8 mouse cellular contexts compared by ENCODE assay signal in the genomic region with DNA sequence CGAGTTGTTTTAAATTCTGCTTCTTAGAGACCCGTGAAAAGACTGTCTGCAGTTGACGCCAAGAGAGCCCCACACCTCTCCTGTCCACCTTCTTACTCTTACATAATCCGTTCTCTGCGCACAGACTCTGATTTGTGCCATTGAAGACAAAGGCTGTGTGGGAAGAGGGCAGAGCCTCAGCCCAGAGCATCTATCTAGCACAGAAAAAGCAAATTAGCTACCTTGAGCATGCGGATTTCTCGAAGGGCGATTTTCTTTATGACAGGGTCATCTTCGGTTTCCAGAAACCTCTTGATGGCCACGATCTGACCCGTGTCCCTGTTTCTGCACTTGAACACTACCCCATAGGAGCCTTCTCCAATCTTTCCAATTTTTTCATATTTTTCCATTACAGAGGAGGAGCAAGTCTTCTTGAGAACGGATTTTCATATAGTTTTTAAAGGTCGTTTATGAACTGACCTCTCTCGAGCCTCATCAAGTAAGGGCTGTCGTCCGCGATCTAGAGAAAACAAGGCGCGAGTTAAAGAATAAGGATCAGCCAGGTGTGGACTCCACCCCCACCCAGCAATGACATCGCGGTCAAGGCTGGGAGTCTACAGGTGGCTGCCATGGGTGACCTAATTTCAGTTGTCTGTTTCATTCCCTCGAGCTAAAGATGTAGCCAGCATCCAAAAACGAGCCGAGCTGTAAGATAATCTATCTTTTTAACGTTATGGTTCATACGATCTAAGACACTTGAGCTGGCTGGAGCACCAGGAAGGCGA. TPM values are rescaled to one million over a fixed set of nuclear protein-coding genes. Genes with fewer than 3 reads are reported as not detected.
DNase-seq lines count a peak whose midpoint lies in the region; ATAC-seq and TF ChIP-seq lines count a peak whose summit lies in the region.

No protein-coding gene starts in this region.

- H3K4me2 ChIP-seq in forebrain, embryonic 16.5 days (ENCODE audit: low read length) = peak overlapping the region; percentile 100
- H3K4me2 ChIP-seq in limb, embryonic 14.5 days (replicated peaks; ENCODE audit: low read depth, low read length, severe bottlenecking) = peak overlapping the region; percentile 99

- H3K36me3 ChIP-seq in forebrain, embryonic 16.5 days (ENCODE audit: control insufficient read depth, insufficient read depth) = no peaks in the 10 kb centered on the region
- no peaks in the 10 kb centered on the region for H3K36me3 ChIP-seq in limb, embryonic 14.5 days (ENCODE audit: control insufficient read depth, insufficient read depth, low read length)

- TF ChIP-seq POLR2A in limb, embryonic 14.5 days (IDR thresholded peaks at IDR 0.05; ENCODE audit: borderline replicate concordance, extremely low read depth, insufficient read depth, insufficient read length) = no peak

- H3K27ac ChIP-seq in forebrain, embryonic 16.5 days (ENCODE audit: low read length) = peak overlapping the region; percentile 18; the same call in 1 of the 2 replicates
- no peak overlapping the region for H3K27ac ChIP-seq in limb, embryonic 14.5 days (replicated peaks; ENCODE audit: low read depth, low read length)

- WGBS in forebrain, embryonic 16.5 days = 26% methylated on average over 27 of the region's 27 CpGs
- WGBS in limb, embryonic 14.5 days = 33% methylated on average over 27 of the region's 27 CpGs

- H3K4me3 ChIP-seq in forebrain, embryonic 16.5 days (replicated peaks; ENCODE audit: low read length) = peak overlapping the region; percentile 64
- peak overlapping the region; percentile 51 for H3K4me3 ChIP-seq in limb, embryonic 14.5 days (replicated peaks; ENCODE audit: low read length)

- ATAC-seq in forebrain, embryonic 16.5 days = peak; percentile 14; the same call in 1 of the 2 replicates
- ATAC-seq in limb, embryonic 14.5 days (ENCODE audit: low FRiP score, low read depth) = no peak

- H3K27me3 ChIP-seq in forebrain, embryonic 16.5 days (replicated peaks; ENCODE audit: control insufficient read depth, insufficient read depth, low read length) = no peaks in the 10 kb centered on the region
- peaks cover 7% of the 10 kb centered on the region for H3K27me3 ChIP-seq in limb, embryonic 14.5 days (ENCODE audit: control insufficient read depth, insufficient read depth, low read length)

- peak; percentile 66 for DNase-seq in kidney, adult 11 months
- no peak for DNase-seq in kidney, postnatal 4 days
- peak; percentile 64 to 65 for DNase-seq in cerebellum, adult 18-20 months
- DNase-seq in limb, embryonic 14.5 days (ENCODE audit: low spot score) = no peak
- peak; percentile 29 for DNase-seq in right cerebral cortex, postnatal 25 days
- no peak for DNase-seq in layer of hippocampus, postnatal 14 days (ENCODE audit: low spot score in 2 of 2)
- DNase-seq in embryo, embryonic 10 days (ENCODE audit: low spot score) = no peak

- peak overlapping the region; percentile 73 for H3K9ac ChIP-seq in forebrain, embryonic 16.5 days (replicated peaks; ENCODE audit: low read depth, low read length)
- peak overlapping the region; percentile 59 for H3K9ac ChIP-seq in limb, embryonic 14.5 days (ENCODE audit: low read depth, low read length, severe bottlenecking)

- peaks cover 17% of the 10 kb centered on the region for H3K4me1 ChIP-seq in forebrain, embryonic 16.5 days (replicated peaks; ENCODE audit: control insufficient read depth, insufficient read depth, low read length)
- H3K4me1 ChIP-seq in limb, embryonic 14.5 days (ENCODE audit: control insufficient read depth, insufficient read depth, low read length) = peaks cover 13% of the 10 kb centered on the region

- H3K9me3 ChIP-seq in forebrain, embryonic 16.5 days (ENCODE audit: control insufficient read depth, low read length) = no peaks in the 10 kb centered on the region
- H3K9me3 ChIP-seq in limb, embryonic 14.5 days (ENCODE audit: control insufficient read depth, low read length) = no peaks in the 10 kb centered on the region

RNA-seq across cellular contexts. Expression of gene Cdkl1, which starts 1.1 kb away (rescaled TPM):
- polyA plus RNA-seq in forebrain, embryonic 16.5 days (2015; fragmentation: Nextera tagmentation; extraction: Ambion mirVana) = 4.9 and 6.9 TPM in 2 replicates
- polyA plus RNA-seq in limb, embryonic 14.5 days (2012; rRNA removed) = 0.86 and 1.9 TPM in 2 replicates
- 1.7 and 2.2 TPM in 2 replicates for polyA plus RNA-seq in limb, embryonic 14.5 days (2014; fragmentation: Nextera tagmentation; extraction: Ambion mirVana)
- 10 to 100 TPM; 21.9 to 24.4 TPM for total RNA-seq in layer of hippocampus, postnatal 14 days (2021)

Comparison
In these comparisons a context has a peak if more than half of its experiments do, and no peak if none do; other contexts are left out.
1. DNase-seq: peak in kidney, adult 11 months (single experiment), cerebellum, adult 18-20 months (2 of 2) and right cerebral cortex, postnatal 25 days (single experiment); none in kidney, postnatal 4 days (0 of 2), limb, embryonic 14.5 days (single experiment), layer of hippocampus, postnatal 14 days (0 of 2) and embryo, embryonic 10 days (single experiment).